15 mouse cellular contexts compared by ENCODE assay signal in the genomic region with DNA sequence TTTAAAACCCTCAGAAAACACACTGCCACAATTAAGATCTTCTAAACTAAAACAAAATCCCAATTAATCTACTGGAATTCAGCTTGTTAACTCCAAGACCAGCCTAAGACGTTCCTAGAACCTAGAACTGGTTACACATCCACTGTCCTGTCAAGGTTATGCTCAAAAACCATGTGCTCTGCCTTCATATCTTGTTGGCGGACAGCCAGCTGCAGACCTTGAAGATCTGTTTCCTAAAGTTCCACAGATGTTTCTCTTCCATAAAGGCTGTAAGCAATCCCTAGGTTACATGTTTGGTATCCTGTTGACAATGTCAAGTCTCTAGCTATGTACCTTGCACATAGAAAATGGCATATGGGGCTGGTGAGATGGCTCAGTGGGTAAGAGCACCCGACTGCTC. TPM values are rescaled to one million over a fixed set of nuclear protein-coding genes. Genes with fewer than 3 reads are reported as not detected.
"Had no signal": no experiment of that assay in that cellular context is flagged by ENCODE, and none has a peak within 500 bp of the region (broad histone marks: within the 10 kb centered on the region; RNA-seq: fewer than 3 reads in every experiment).

No protein-coding gene starts in this region.

- H3K9ac ChIP-seq: liver, embryonic 15.5 days; neural tube, embryonic 12.5 days had no signal

- H3K4me3 ChIP-seq: left cerebral cortex, adult 2 months; limb, embryonic 10.5 days; liver, embryonic 15.5 days; neural tube, embryonic 12.5 days had no signal

- H3K27me3 ChIP-seq: liver, embryonic 15.5 days; neural tube, embryonic 12.5 days had no signal

- H3K9me3 ChIP-seq: limb, embryonic 10.5 days; liver, embryonic 15.5 days; neural tube, embryonic 12.5 days had no signal

- ATAC-seq: lung, postnatal 0 days had no signal

- H3K4me1 ChIP-seq: limb, embryonic 10.5 days; neural tube, embryonic 12.5 days had no signal

- H3K27ac ChIP-seq: left cerebral cortex, adult 2 months; limb, embryonic 10.5 days; liver, embryonic 15.5 days; neural tube, embryonic 12.5 days; stomach, postnatal 0 days had no signal

- H3K4me2 ChIP-seq: liver, embryonic 11.5 days; liver, embryonic 15.5 days; neural tube, embryonic 12.5 days had no signal

- DNase-seq: kidney, postnatal 25 days; lung, adult 2 months; lung, postnatal 36 days; midbrain, embryonic 14.5 days; thymus, adult 2 months; thymus, postnatal 25 days had no signal

RNA-seq across cellular contexts. Expression of a gene that starts 13.6 kb away (rescaled TPM):
- total RNA-seq: monocyte, adult 5-6 weeks; neutrophil, adult 5-6 weeks had no signal
